10 mouse cellular contexts compared by ENCODE assay signal in genomic region chr14:7567890-7568289, GRCm38 (mm10). TPM values are rescaled to one million over a fixed set of nuclear protein-coding genes. Genes with fewer than 3 reads are reported as not detected.
DNase-seq lines count a peak whose midpoint lies in the region; ATAC-seq and TF ChIP-seq lines count a peak whose summit lies in the region.
"Not testable (repeated sequence)": the region's sequence is repeated elsewhere in the genome, so short reads cannot be mapped to it uniquely, and the experiment has no call there.
"Had no signal": no experiment of that assay in that cellular context is flagged by ENCODE, and none has a peak within 500 bp of the region (broad histone marks: within the 10 kb centered on the region; RNA-seq: fewer than 3 reads in every experiment).

No protein-coding gene starts in this region.

- not testable (repeated sequence) for TF ChIP-seq EP300 in heart, adult 2 months (IDR thresholded peaks at IDR 0.05; ENCODE audit: insufficient read depth, low read depth, low read length); liver, postnatal 0 days (IDR thresholded peaks at IDR 0.05; ENCODE audit: low read depth)

- peak overlapping the region; percentile 72 for H3K4me2 ChIP-seq in embryonic facial prominence, embryonic 13.5 days
- peak overlapping the region; percentile 69 for H3K4me2 ChIP-seq in hindbrain, embryonic 15.5 days
- not testable (repeated sequence) for H3K4me2 ChIP-seq in liver, postnatal 0 days (ENCODE audit: low read depth, low read length)
- peak overlapping the region; percentile 65 for H3K4me2 ChIP-seq in neural tube, embryonic 13.5 days

- peak in 1 of 2 experiments; percentile 20 for DNase-seq in heart, adult 2 months
- not testable (repeated sequence) for DNase-seq in layer of hippocampus, adult 2 months (ENCODE audit: low spot score in 2 of 2)
- DNase-seq in liver, postnatal 0 days, result peak; percentile 10

- 0 out of 2 replicates have a peak overlapping the region, but pooled peaks have one; percentile 55 for H3K9ac ChIP-seq in embryonic facial prominence, embryonic 13.5 days
- peak overlapping the region; percentile 48; the same call in 1 of the 2 replicates for H3K9ac ChIP-seq in heart, adult 2 months (ENCODE audit: low read depth, low read length)
- peak overlapping the region; percentile 58 for H3K9ac ChIP-seq in hindbrain, embryonic 15.5 days
- not testable (repeated sequence) for H3K9ac ChIP-seq in liver, postnatal 0 days (replicated peaks)
- H3K9ac ChIP-seq in neural tube, embryonic 13.5 days, result peak overlapping the region; percentile 71

- not testable (repeated sequence) for H3K36me3 ChIP-seq in embryonic facial prominence, embryonic 13.5 days; heart, adult 2 months (ENCODE audit: control insufficient read depth, insufficient read depth, low read length); hindbrain, embryonic 15.5 days; liver, postnatal 0 days (replicated peaks; ENCODE audit: insufficient read depth, low read length); neural tube, embryonic 13.5 days

- H3K4me1 ChIP-seq in brown adipose tissue, adult 24 weeks (ENCODE audit: control insufficient read depth, insufficient read depth, insufficient read length, low read length); embryonic facial prominence, embryonic 13.5 days; heart, adult 2 months (ENCODE audit: control insufficient read depth, insufficient read depth, low read length); hindbrain, embryonic 15.5 days (replicated peaks); liver, postnatal 0 days (ENCODE audit: insufficient read depth); neural tube, embryonic 13.5 days (replicated peaks): not testable (repeated sequence)

- H3K4me3 ChIP-seq in brown adipose tissue, adult 24 weeks (ENCODE audit: insufficient read depth, low read depth, low read length), result peak overlapping the region; percentile 60
- peak overlapping the region; percentile 45 for H3K4me3 ChIP-seq in embryonic facial prominence, embryonic 13.5 days
- H3K4me3 ChIP-seq in heart, adult 2 months, result peak overlapping the region; percentile 24; the same call in 1 of the 2 replicates
- peak overlapping the region; percentile 51 for H3K4me3 ChIP-seq in hindbrain, embryonic 15.5 days
- peak overlapping the region; percentile 43 for H3K4me3 ChIP-seq in layer of hippocampus, adult 2 months
- H3K4me3 ChIP-seq in liver, postnatal 0 days (ENCODE audit: low read depth, low read length), result not testable (repeated sequence)
- H3K4me3 ChIP-seq in neural tube, embryonic 13.5 days, result peak overlapping the region; percentile 50

- intact Hi-C loops in heart, adult 2 months (cut with DNase I), result not testable (repeated sequence)

- H3K9me3 ChIP-seq in embryonic facial prominence, embryonic 13.5 days; hindbrain, embryonic 15.5 days; liver, postnatal 0 days (ENCODE audit: low read length); neural tube, embryonic 13.5 days: not testable (repeated sequence)

- 0% methylated on average over 21 of the region's 27 CpGs for WGBS in embryonic facial prominence, embryonic 13.5 days
- WGBS in heart, adult 2 months, result under 1% methylated on average over 23 of the region's 27 CpGs
- 1% methylated on average over 21 of the region's 27 CpGs for WGBS in hindbrain, embryonic 15.5 days
- WGBS in liver, postnatal 0 days (ENCODE audit: insufficient replicate concordance), result 3% methylated on average over 16 of the region's 27 CpGs
- under 1% methylated on average over 19 of the region's 27 CpGs for WGBS in neural tube, embryonic 13.5 days

- TF ChIP-seq CTCF in heart, adult 2 months (IDR thresholded peaks at IDR 0.05); layer of hippocampus, adult 2 months (conservative IDR thresholded peaks at IDR 0.05); liver, postnatal 0 days (IDR thresholded peaks at IDR 0.05; ENCODE audit: low read depth): not testable (repeated sequence)

- not testable (repeated sequence) for TF ChIP-seq POLR2A in heart, adult 2 months (IDR thresholded peaks at IDR 0.05; ENCODE audit: insufficient read depth, low read depth, low read length)

- not testable (repeated sequence) for H3K27me3 ChIP-seq in embryonic facial prominence, embryonic 13.5 days; heart, adult 2 months (ENCODE audit: control insufficient read depth, insufficient read depth, low read length); hindbrain, embryonic 15.5 days; liver, postnatal 0 days (ENCODE audit: insufficient read depth, low read length); neural tube, embryonic 13.5 days

- not testable (repeated sequence) for ATAC-seq in embryonic facial prominence, embryonic 13.5 days (ENCODE audit: insufficient number of reproducible peaks, insufficient read depth, low FRiP score, low TSS enrichment, low read depth); hindbrain, embryonic 15.5 days (ENCODE audit: low FRiP score, low read depth); liver, postnatal 0 days; neural tube, embryonic 13.5 days (ENCODE audit: low read depth)

- peak overlapping the region; percentile 68 for H3K27ac ChIP-seq in brown adipose tissue, adult 24 weeks (replicated peaks; ENCODE audit: low read depth, low read length)
- H3K27ac ChIP-seq in embryonic facial prominence, embryonic 13.5 days; heart, adult 2 months; hindbrain, embryonic 15.5 days (replicated peaks); layer of hippocampus, adult 2 months; liver, postnatal 0 days (ENCODE audit: low read depth); neural tube, embryonic 13.5 days (replicated peaks): not testable (repeated sequence)

- H3K79me2 ChIP-seq in heart, adult 2 months (replicated peaks; ENCODE audit: control insufficient read depth, insufficient read depth, low read length), result not testable (repeated sequence)

RNA-seq across cellular contexts. Expression of gene Gm3558, which starts 0.5 kb away (rescaled TPM):
- polyA plus RNA-seq in brown adipose tissue, adult 24 weeks (2012; ENCODE audit: insufficient read depth, insufficient read length, missing spikeins), result not detected in 2 replicates
- 0.56 and 0.65 TPM in 2 replicates for polyA plus RNA-seq in embryonic facial prominence, embryonic 13.5 days (2015; fragmentation: Nextera tagmentation; extraction: Ambion mirVana)
- 1 to 10 TPM in 1 of 2 experiments, under 1 TPM in 1; 0.91 to 1.1 TPM for total RNA-seq in heart, adult 2 months (2021)
- 0.23 and 0.45 TPM in 2 replicates for polyA plus RNA-seq in heart, adult 2 months (2012; rRNA removed)
- 5.2 and 6.4 TPM in 2 replicates for polyA plus RNA-seq in hindbrain, embryonic 15.5 days (2015; fragmentation: Nextera tagmentation; extraction: Ambion mirVana)
- 10 to 100 TPM in 1 of 2 experiments, 1 to 10 TPM in 1; 9.7 to 10.3 TPM for total RNA-seq in layer of hippocampus, adult 2 months (2021)
- polyA plus RNA-seq in liver, postnatal 0 days (2015; fragmentation: Nextera tagmentation; extraction: Ambion mirVana), result not detected in 2 replicates
- 4.2 and 4.4 TPM in 2 replicates for polyA plus RNA-seq in neural tube, embryonic 13.5 days (2015; fragmentation: Nextera tagmentation; extraction: Ambion mirVana)
- polyA plus RNA-seq: Patski had no signal

RNA-seq across cellular contexts. Expression of gene Gm10338, which starts 27.5 kb away (rescaled TPM):
- polyA plus RNA-seq in brown adipose tissue, adult 24 weeks (2012; ENCODE audit: insufficient read depth, insufficient read length, missing spikeins), result not detected in 2 replicates
- polyA plus RNA-seq in embryonic facial prominence, embryonic 13.5 days (2015; fragmentation: Nextera tagmentation; extraction: Ambion mirVana), result not detected in 2 replicates
- not detected for total RNA-seq in heart, adult 2 months (2021)
- not detected in 2 replicates for polyA plus RNA-seq in heart, adult 2 months (2012; rRNA removed)
- not detected in 2 replicates for polyA plus RNA-seq in hindbrain, embryonic 15.5 days (2015; fragmentation: Nextera tagmentation; extraction: Ambion mirVana)
- not detected for total RNA-seq in layer of hippocampus, adult 2 months (2021)
- not detected in 2 replicates for polyA plus RNA-seq in liver, postnatal 0 days (2015; fragmentation: Nextera tagmentation; extraction: Ambion mirVana)
- polyA plus RNA-seq in neural tube, embryonic 13.5 days (2015; fragmentation: Nextera tagmentation; extraction: Ambion mirVana), result not detected in 2 replicates
- total RNA-seq: gastrocnemius, postnatal 4 days; left cerebral cortex, postnatal 14 days had no signal
- polyA plus RNA-seq: Patski had no signal
